Mouse (Mus musculus) frontal cortex, postnatal 36 days (tissue): ENCODE data around the gene Lrwd1.
"Not testable (repeated sequence)": the region's sequence is repeated elsewhere in the genome, so short reads cannot be mapped to it uniquely, and the experiment has no call there.

Source experiments
- DNase-seq, 2 experiments: peaks; one replicate each; pipeline ENCODE4 v3.0.0; 2022; ENCODE audit warnings: low spot score in 2 of 2

The Lrwd1 gene

GRCm38 (mm10) chr5:136147704-136148103, 11.8 kb upstream of the Lrwd1 start:
- no peak for DNase-seq

- no peak for DNase-seq
These were observed 11.1 kb upstream of the Lrwd1 start for GRCm38 (mm10) chr5:136146936-136147335.

DNA sequence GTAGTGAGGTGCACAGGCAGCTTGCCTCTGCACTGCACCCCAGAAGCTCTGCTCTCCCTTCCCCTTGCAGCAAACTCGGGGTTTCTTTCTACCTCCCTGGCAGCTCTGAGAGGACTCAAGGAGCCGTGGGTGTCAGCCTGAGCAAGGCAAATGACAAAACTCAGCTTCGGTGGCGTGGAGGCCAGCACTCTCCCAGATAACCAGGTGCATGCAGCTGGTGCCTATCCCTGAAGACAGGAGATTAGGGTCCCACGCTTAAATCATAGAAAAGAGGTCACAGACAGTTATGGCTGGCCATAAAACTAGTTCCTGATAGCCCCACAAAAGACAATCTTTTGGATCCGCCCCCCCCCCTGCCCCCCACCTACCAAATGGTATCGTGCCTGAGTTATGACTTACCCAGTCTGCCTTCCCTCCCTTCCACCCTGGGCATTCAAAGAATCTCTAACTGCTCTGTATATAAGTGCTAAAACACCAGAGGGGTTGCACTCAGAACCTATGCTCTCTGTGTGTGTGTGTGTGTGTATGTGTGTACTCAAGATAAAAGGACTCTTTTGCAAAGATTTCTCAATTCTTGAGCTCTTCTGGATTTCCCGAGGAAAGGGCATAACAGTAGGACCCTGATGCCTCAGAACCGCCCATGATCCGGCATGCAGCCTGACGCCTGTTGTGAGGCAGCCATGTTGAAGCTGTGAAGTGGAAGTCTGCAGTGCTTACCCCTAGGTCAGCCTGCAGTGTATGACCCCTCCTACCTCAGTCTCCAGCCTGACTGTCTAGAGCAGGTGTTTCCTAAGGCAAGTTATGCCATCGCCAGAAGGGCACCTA, 8.9 kb upstream of the Lrwd1 start:
- no peak for DNase-seq

- no peak for DNase-seq
These were observed 7.4 kb upstream of the Lrwd1 start for GRCm38 (mm10) chr5:136143161-136143755.

DNA sequence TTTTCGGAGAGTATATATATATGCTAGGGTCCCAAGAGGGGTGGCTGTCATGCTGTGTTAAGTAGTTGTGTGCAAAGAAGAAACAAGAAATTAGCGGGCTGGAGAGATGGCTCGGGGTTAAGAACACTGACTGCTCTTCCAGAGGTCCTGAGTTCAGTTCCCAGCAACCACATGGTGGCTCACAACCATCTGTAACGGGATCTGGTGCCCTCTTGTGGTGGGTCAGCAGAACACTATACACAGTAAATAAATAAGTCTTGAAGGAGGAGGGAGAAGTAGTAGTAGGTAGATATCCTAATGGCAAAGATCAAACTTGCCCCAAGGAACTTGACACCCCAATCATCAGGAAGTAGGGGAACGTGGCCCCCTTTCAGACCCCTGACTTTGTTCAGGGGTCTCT, 6.9 kb upstream of the Lrwd1 start:
- DNase-seq = no peak

DNA sequence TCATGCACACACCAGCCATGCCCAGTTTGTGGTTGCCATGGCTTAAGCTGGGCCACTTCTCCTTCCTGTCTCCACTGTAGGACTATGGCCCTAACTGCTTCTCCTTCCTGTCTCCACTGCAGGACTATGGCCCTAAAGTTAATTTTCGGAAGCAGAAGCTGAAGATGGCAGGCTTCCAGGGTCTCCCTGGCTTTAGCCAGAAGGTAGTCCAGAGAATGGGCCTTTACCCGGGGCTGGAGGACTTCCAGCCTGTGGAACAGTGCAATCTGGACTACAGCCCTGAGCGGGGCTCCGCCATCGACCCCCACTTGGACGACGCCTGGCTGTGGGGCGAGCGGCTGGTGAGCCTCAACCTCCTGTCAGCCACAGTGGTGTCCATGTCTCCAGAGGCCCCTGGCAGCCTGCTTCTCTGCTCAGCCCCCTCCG, 4.2 kb upstream of the Lrwd1 start:
- DNase-seq = no peak

DNA sequence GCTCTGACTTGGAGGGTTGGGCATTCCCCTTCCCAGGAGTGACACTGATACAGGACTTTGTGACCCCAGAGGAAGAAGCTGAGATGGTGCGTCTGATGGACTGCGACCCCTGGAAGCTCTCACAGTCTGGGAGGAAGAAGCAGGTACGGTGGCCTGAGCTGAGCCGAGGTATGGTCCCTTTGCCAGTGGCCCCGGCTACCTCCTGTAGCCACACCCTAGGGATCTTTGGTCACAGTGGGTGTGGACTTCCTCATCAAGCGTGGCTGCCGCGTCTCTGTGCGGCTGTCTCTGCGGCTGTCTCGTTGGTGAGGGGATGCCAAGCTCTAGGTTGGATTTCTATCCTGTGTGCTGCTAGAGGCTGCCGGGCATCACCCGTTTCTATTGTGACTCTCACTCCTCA, 3.5 kb upstream of the Lrwd1 start:
- no peak for DNase-seq

GRCm38 (mm10) chr5:136137658-136138274, 1.9 kb upstream of the Lrwd1 start:
- DNase-seq = no peak

DNA sequence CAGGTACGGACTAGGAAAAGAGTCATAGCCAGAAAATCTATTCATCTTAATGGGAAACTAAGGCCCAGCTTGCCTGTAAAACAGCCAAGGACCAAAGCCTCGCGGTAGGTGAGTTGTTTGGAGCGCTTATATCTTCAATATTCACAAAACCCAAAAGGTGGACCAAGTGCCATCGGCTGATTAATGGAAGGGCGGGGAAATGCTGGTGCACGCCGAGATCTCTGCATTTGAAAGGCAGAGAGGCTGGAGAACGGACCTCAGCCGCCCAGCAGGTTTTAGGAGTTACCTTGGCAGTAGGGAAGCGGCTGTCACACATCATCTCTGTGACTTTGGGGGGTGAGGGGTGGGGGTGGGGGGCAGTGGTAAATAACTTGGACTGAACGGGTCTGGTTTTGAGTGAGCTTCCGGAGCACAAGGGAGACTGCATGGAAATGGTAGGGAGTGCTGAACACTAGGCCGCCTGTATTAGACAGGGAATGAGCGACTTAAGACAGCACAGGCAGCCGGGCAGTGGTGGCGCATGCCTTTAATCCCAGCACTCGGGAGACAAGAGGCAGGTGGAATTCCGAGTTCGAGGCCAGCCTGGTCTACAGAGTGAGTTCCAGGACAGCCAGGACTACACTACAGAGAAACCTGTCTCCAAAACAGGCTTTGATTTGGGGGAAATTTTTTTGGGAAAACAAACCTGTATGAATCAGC, 567 bp upstream of the Lrwd1 start:
- no peak for DNase-seq

GRCm38 (mm10) chr5:136122165-136122564, 13.7 kb downstream of the Lrwd1 start:
- DNase-seq = no peak

DNA sequence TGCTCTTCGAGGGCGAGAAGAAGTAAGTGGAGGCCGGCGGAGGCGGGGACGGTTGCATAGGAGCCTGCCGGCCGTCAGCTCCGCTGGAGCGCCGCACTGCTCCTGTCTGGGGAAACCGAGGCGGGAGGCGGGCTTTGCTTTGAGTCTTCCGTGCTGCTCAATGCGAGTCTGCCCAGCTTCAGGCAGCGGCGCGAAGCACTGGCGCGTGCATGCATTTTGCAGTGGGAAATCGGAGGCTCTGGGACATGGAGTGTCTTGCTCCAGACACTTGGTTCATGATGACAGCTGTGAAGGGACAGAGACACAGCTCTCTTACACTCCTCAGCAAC, 19.1 kb downstream of the Lrwd1 start:
- DNase-seq = no peak

GRCm38 (mm10) chr5:136115891-136116783, 19.7 kb downstream of the Lrwd1 start, which contains the start of gene Polr2j:
Polr2j (plus strand) TSS chr5:136116631.
- peak; percentile 98 for DNase-seq

GRCm38 (mm10) chr5:136113546-136113945, 22.3 kb downstream of the Lrwd1 start:
- not testable (repeated sequence) for DNase-seq

DNA sequence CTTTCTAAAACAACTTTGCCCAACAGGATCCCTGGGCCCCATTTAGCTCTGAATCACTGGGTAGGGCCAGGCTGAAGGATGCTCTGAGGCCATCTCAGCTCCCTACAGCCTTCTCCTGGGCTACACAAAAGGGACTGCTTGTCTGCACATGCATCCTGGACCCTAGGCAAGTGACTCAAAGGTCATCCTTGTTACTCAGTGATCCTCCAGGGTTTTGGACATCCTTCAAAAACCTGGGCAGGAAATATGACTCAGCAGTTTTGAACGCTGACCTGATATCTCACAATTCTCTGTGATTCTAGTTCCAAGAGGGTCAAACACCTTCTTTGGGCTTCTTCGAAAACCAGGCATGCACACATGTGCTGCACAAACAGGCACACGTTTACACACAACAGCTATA, 26.8 kb downstream of the Lrwd1 start:
- no peak for DNase-seq

- DNase-seq = no peak
These were observed 27.4 kb downstream of the Lrwd1 start for GRCm38 (mm10) chr5:136108486-136108885.

- DNase-seq = no peak
These were observed 31.4 kb downstream of the Lrwd1 start for GRCm38 (mm10) chr5:136104511-136104910.

DNA sequence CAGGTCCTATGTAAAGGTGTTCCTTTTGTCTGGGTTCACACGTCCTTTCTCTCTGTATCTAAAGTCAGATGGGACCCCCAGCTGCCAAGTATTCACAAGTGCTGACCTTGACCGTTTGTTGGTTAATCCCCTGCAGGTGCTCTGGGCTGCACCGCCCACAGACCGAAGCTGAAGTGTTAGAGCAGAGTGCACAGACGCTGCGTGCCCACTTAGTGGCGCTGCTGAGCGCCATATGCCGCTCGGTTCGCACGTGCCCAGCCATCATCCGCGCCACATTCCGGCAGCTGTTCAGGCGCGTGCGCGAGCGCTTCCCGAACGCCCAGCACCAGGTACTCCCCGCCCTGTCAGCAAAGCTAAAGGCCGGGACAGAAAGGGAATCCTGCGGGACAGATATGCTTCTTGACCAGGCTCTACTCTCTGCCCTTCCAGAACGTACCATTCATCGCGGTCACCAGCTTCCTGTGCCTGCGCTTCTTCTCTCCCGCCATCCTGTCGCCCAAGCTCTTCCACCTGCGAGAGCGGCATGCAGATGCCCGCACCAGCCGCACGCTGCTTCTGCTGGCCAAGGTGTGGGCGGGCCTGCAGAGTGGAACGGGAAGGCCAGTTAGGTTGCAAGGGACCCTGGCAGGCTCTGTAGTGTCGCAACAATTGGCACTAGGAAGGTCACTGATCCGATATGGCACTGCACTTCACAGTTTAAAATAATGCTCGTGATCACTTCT, 33.6 kb downstream of the Lrwd1 start:
- peak; percentile 62 to 75 for DNase-seq

DNA sequence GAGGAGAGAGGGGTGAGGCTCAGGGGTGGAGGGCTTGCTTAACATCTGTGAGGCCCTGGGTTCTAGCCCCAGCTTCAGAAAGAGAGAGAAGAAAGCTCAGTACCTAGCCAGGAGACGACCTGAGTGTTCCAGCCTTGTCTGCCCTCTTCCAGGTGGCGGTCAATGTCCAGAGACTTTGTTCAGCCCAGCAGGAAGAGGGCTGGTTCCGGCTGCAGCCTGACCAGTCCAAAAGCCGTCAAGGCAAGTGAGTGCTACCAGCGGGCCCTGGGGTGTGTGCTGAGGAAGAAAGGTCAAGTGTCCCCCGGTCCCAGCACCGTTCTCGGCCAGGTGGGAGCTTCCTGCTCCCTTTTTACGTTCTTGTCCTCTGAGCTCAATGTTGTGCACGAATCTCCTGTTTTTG, 37.3 kb downstream of the Lrwd1 start:
- DNase-seq = no peak

DNA sequence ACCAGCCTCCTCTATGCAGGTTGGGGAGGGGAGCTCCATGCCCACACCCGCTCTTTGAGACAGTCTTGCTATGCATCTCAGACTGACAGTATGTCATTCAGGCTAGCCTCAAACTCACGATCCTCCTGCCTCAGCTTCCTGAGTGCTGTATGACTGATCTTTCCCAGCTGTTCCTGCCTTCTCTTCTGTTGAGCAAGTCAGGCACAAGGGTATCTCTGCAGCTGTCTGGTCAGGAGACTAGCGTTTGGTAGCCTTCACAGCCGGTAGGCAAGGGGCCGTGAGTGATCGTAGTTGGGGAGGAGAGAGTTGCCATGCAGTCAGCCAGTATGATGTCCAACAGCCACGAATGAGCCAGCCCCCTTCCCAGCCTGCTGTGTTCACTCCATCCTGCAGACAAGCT, 40.8 kb downstream of the Lrwd1 start:
- no peak for DNase-seq

DNA sequence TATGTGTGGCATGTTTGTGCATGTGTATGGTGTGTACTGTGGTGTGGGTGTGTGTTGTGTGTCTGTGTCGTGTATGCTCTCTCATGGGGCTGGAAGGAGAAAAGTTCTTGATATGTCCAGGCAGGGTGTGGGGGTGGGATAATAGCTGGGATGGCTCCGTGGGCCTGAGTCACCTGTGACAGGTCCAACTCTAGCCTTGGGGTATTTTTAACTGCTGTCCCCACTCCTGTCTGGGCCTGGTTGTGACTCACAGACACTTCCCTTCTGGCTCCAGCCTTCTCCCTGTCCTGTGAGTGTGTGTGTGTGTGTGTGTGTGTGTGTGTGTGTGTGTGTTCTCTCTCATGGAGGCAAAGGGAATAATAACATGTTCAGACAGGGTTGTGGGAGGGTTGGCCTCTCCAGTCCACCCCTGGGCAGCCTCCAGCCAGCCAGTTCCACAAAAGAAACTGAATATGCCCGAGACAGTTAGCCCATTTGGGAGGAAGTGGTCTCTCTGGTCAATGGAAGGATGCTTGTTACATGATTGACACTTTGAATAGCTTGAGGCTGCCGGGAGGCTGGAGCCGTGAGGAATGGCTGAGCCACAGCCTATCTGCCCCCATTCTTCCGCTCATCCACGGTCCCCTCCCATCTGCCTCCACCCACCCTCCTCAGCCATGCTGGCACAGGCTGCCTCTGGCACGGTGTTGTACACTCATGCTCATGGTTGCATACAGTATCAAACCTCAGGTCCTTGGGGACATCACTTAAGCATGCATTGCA, 41.4 kb downstream of the Lrwd1 start:
- DNase-seq = peak; percentile 29 to 31
